Mouse (Mus musculus): ENCODE measurements around the gene Nkpd1. TPM values are rescaled to one million over a fixed set of nuclear protein-coding genes. Genes with fewer than 3 reads are reported as not detected.

Gene Nkpd1
- not detected for polyA plus RNA-seq (2017; shearing (Covaris generic))

DNA sequence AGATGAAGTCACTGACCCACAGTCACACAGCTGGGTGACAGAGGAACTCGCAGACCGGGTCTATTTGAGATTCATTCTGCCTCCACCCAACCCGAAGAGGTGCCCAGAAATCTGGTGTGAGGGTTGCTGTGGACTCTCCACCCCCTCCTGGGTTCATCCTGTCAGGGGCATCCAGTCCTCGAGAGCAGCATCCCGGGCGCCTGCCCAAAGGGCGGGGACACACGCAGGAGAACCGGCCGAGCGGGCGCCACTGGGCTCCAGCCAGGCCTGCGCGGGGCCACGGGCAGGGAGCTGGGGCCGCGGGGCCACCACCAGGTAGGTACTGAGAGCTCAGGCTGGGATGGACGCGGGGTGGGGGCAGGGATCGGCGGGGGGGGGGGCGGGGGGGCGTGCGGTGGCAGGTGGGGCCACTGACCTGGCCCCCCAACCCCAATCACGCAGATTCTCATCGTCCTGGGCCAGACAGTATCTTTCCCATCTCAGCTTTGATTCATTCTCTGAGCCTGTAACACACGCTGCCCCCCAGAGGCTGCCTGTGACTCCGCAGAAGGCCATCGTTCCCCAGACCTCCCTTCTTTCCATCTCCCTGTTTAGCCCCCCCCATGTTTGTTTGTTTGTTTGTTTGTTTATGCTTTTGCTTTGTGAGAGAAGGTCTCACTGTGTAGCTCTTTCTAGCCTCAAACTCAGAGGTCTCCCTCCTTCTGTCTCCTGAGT, at the start of gene Nkpd1:
TSS of gene Nkpd1 (plus strand) at position 187 of the 714 bp plus-strand sequence.
- no peak for ATAC-seq

- ATAC-seq = no peak
Observed at GRCm38 (mm10) chr7:19468279-19468678, 49.4 kb upstream of the Nkpd1 start.

DNA sequence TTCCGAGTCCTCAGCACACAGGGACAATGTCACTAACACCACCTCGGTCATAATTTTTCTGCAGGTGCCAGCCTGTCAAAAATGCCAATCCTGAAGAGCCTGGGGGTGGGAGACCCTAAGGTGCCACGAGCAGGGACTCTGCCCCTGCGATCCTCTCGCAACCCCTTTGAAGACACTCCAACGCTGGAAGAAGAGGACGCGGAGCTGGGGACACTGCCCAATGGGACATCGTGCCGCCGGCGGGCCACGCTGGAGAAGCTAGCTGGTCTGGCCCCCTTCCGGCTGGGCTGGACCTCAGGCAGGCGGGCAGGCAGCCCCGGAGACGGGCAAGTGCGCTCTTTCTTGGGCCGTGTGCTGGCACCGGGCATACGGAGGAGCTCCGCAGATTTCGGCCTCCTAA, 48.2 kb upstream of the Nkpd1 start:
- ATAC-seq = no peak

DNA sequence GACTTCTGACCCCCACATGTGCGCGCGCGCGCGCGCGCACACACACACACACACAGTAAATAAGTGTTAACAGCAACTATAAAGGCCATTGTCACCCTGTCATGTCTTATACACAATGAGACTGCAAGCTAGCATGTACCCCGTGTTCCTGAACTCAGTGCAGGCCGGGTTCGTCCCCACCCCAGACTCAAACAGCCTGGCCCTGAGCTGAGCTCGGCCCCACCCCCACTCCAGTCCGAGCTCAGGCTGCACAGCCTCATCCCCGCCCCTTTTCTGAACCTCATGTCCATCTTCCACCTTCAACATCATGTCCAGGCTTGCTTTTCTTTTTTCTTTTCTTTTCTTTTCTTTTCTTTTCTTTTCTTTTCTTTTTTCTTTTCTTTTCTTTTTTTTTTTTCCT, 47.3 kb upstream of the Nkpd1 start:
- ATAC-seq = no peak

GRCm38 (mm10) chr7:19472403-19472802, 45.2 kb upstream of the Nkpd1 start:
- no peak for ATAC-seq

- peak; percentile 32 for ATAC-seq
Observed at GRCm38 (mm10) chr7:19473875-19474443, 43.7 kb upstream of the Nkpd1 start.

DNA sequence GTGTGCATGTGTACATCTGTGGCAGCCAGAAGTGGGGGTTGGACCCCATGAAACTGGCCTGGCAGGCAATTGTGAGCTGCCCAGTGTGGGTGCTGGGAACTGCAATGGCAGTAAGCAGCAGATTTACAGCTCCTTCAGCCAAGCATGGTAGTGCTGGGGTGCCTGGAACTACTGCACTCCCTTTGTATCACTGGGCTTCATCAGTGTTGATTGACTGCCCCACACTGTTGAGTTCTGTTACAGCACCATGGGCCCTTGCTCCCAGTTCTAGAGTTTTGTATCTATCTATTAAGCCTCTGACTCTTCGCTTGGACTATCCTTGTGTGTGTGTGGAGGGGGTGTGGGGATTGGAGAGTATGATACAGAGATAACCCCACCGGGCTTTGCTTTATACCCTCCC, 40.6 kb upstream of the Nkpd1 start:
- ATAC-seq = no peak

DNA sequence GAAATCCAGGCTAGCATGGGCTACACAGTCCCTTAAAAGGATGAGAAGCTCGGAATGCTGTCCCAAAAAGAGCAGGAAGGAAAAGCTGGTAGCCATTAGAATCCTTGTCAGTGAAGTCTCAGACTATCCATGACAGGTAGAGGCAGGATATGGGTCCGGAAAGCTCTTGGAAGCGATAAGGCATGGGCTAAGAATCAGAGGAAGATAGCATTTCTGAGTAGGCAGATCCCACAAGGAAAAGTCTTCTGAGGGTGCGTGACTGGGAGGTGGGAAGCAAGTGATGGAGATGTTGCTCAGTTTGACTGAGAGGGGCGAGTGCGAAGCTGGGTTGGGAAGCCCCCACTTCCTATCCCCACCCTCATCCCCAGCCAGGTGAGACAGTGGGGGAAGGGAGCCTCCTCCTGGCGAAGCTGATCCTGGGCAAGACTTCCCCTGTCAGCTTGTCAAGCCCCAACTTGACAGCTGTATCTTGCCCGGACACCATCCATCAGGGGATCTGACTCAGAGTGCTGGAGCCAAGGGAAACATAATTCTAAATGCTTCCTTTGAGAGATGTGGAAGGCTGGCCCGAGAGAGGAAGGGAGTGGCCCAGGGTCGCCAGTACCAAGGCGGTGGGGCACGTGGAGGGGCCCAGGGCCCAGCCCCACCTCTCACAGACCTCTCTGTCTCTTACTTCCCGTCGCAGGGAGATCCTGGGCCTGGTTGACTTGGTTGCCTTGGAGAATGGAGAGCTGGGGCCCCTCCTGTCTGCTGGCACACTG, 39.8 kb upstream of the Nkpd1 start:
- ATAC-seq = no peak

DNA sequence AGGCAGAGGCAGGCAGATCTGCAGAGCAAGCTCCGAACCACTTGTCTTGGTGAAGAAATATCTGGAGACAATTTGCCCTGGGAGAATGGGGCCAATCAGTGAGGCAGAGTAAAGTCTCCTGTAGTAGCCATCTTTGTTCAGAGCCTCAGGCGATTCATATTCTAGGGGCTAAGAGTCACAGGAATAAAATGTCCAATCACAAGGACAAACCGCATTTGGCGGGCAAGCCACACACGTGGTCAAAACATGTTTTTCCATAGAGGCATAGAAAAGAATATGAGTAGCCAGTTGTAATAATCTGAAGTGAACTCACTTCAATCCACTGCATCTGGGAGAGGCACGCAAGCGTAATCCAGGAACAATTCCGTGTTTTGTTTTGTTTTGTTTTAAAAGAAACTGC, 34.4 kb upstream of the Nkpd1 start:
- ATAC-seq = no peak

DNA sequence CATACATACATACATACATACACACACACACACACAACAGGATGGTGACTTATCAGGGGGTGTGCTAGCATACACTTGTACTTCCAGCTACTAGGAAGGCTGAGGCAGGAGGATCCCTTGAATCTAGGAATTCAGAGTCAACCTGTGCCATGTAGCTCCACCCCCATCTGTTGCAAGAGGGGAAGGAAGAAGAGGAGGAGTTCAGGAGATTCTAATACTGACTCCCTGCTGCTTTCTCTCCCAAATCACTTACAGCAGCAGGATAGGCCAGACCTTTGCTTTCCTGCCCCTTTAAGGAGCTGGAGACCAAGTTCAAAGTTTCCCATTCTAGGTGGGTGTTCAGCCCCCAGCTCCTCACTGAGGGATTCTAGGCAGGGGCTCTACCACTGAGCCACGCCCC, 32.1 kb upstream of the Nkpd1 start:
- no peak for ATAC-seq

- no peak for ATAC-seq
Observed at GRCm38 (mm10) chr7:19486549-19486948, 31.1 kb upstream of the Nkpd1 start.

DNA sequence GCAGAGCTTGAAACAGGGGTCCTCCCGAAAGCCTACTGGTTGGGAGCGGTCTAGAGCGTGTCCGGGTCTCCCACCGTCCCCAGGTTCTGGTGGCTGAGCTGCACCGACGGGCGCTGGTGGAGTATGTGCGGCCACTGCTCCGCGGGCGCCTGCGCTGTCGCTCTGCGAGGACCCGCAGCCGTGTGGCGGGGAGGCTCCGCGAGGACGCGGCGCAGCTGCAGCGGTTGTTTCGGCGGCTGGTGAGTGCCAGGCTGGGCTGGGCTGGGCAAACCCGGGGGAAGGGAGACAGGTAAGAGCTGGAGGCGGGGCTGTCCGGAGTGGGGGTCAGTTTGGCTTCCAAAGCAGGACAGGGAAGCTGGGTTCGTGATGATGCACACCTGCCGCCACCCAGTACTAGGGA, 28.1 kb upstream of the Nkpd1 start:
- ATAC-seq = no peak

- ATAC-seq = no peak
Observed at GRCm38 (mm10) chr7:19491731-19492130, 25.9 kb upstream of the Nkpd1 start.

- ATAC-seq = no peak
Observed at GRCm38 (mm10) chr7:19494751-19495474, 22.7 kb upstream of the Nkpd1 start.

DNA sequence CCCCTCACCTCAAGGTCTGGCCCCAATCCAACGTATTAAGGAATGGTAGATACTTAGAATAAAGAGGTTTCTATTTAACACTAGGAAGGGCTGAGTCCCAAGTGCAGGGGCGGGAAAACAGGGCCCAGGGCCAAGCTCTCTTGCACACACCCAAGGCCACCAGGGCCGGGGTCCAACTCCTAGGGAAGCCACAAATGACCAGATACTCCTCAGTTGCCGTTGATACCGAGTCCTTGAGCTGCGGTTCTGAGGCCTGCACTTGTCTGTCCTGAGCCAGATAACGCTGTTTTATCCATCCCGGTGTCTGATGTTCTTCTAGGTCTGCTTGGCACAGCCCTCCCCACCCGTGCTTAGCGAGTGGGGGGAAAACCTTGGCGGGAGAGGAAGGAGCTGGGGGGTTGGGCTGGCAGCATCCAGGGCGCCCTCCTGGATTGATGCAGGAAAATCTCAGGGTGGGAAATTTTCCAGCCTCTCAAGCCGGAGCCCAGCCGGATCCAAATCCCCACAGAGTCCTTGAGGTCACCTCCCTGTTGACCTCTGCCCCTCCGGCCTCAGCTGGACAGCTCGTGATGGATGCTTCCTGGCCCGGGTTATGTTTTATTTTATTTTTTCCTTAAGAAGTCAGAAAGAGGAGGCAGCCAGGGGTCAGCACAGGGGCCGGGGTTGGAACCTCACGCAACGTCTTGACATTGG, 22.0 kb upstream of the Nkpd1 start:
- no peak for ATAC-seq

- no peak for ATAC-seq
Observed at GRCm38 (mm10) chr7:19496214-19496555, 21.5 kb upstream of the Nkpd1 start.

DNA sequence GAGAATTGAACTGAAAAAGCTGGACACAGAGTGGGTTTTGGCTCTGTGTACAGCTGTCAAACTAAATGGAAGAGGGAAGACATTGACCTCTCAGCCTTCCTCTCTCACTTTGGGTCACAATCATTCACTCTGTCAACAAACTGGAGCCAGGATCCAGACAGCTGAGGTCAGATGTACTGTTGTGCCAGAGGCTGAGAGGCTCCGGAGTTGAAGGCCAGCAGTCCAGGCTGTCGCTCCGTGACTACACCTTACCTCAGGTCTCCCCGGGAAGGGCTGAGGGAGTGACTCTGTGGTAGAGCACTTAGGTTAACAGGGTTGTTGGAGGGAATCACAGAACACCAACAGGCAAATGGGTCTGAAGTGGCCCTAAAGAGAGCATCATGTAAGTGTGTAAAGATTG, 19.3 kb upstream of the Nkpd1 start:
- ATAC-seq = no peak

- no peak for ATAC-seq
Observed at GRCm38 (mm10) chr7:19500420-19501363, 16.9 kb upstream of the Nkpd1 start.

DNA sequence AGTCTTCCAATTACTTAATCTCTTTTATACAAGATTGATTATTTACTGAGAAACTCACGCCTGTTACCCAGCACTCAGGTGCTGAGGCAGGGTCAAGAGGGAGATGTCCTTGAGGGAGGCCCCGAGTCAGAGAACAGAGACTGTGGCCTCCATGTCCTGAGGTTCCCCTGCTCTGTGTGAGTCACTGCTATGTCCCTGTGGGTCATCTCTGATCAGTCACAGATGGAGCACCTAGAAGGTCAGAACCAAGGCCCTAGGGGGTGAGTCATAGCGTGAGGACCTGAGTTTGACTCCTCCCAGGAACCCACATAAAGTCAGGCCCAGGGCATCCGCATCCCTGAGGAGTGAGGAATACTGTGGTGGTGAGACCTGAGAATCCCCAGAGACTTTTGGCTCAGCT, 16.0 kb upstream of the Nkpd1 start:
- ATAC-seq = no peak

GRCm38 (mm10) chr7:19503481-19504068, 14.1 kb upstream of the Nkpd1 start:
- ATAC-seq = no peak

DNA sequence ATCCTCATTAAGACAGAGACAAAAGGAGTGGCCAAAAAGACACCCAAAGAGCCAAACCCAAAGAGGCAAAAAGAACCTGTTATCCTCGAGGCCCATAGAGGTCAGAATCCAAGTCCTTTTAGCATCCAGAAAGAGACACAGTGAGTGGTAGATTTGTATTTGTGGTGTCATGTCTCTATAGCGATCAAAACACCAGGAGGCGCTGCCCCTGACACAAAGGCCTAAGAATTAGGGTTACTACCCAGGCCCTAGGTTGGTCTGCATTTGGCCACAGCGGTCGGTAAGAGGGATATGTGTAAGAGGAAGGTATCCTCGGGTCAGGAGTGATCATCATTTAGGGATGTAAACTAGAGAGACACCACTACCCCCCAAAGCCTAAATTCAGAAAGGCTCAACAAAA, 11.3 kb upstream of the Nkpd1 start:
- ATAC-seq = no peak

Measured in CD4-positive, CD25-positive, alpha-beta regulatory T cell, adult 4 months (primary cell).